Mouse (Mus musculus) midbrain, embryonic 14.5 days (tissue): ENCODE data around the gene Pidd1. TPM values are rescaled to one million over a fixed set of nuclear protein-coding genes. Genes with fewer than 3 reads are reported as not detected.

Source experiments
- ATAC-seq: fragments of 200-750 bp; cut with Nextera tagmentation; 2 replicates; pipeline ENCODE4 v1.8.0; 2017; ENCODE audit warnings: moderate number of reproducible peaks, moderate library complexity; ENCODE audit not compliant: low FRiP score, low TSS enrichment
- DNase-seq: peaks from one replicate; pipeline ENCODE4 v3.0.0-alpha.2; 2015
- H3K27ac ChIP-seq: fragments of 300-500 bp; sonication (generic); replicated peaks from 2 replicates; pipeline ENCODE4 v1.5.1; 2014; ENCODE audit warnings: mild to moderate bottlenecking, low read depth, low read length, moderate library complexity
- H3K27me3 ChIP-seq: fragments of 300-500 bp; sonication (generic); 2 replicates; pipeline ENCODE4 v1.6.1; 2014; ENCODE audit warnings: low read length, control low read depth, mixed read lengths; ENCODE audit not compliant: control insufficient read depth, insufficient read depth
- H3K36me3 ChIP-seq: fragments of 300-500 bp; sonication (generic); 2 replicates; pipeline ENCODE4 v1.6.1; 2014; ENCODE audit warnings: low read length, control low read depth; ENCODE audit not compliant: control insufficient read depth, insufficient read depth
- H3K4me1 ChIP-seq: fragments of 300-500 bp; sonication (generic); 2 replicates; pipeline ENCODE4 v1.6.1; 2014; ENCODE audit warnings: mild to moderate bottlenecking, antibody characterized with exemption, low read length, control low read depth; ENCODE audit not compliant: control insufficient read depth, insufficient read depth
- H3K4me2 ChIP-seq: fragments of 300-500 bp; sonication (generic); 2 replicates; pipeline ENCODE4 v1.6.1; 2014; ENCODE audit warnings: mild to moderate bottlenecking, low read length, moderate library complexity
- H3K4me3 ChIP-seq: fragments of 300-500 bp; sonication (generic); replicated peaks from 2 replicates; pipeline ENCODE4 v1.5.1; 2014; ENCODE audit warnings: low read depth, low read length
- H3K9ac ChIP-seq: fragments of 300-500 bp; sonication (generic); replicated peaks from 2 replicates; pipeline ENCODE4 v1.6.1; 2014; ENCODE audit warnings: mild to moderate bottlenecking, low read length, moderate library complexity
- H3K9me3 ChIP-seq: fragments of 300-500 bp; sonication (generic); 2 replicates; pipeline ENCODE4 v1.6.1; 2016; ENCODE audit warnings: low read length, control low read depth, mixed read lengths; ENCODE audit not compliant: control insufficient read depth
- WGBS: fragments of 180-500 bp; shearing (Covaris S2); extraction: QIAGEN DNeasy Blood & Tissue Kit; methylation state at CpG from one replicate; pipeline ENCODE4 v1.1.7; 2014; 5-methylcytosine and 5-hydroxymethylcytosine counted together
- polyA plus RNA-seq: library from polyadenylated mRNA; unstranded; fragments of >200 nt; fragmentation: Nextera tagmentation; extraction: Ambion mirVana; gene quantifications from 2 replicates; pipeline ENCODE4 v1.2.1, GENCODE M21; 2014

The Pidd1 gene
- polyA plus RNA-seq, 1 experiment from 2014 or later = 3.6 TPM

DNA sequence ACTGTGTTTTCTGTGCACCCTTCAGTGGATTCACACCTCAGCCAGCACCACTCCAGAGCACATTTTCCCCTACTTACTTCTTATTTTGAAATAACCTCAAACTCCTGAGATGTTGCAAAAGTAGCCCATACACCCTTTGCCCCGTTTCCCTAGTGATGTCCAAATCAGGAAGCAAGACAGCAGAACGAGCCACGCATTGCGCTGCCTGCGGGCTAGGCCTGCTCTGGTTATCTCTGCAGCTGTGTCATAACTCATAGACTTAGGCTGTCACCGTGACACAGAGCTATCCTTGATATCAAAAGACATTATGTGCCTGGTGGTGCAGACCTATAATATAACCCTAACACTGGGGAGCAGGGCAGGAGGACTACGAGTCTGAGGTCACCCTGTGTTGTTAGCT, 49.7 kb downstream of the Pidd1 start:
- Histone ChIP-seq H3K4me1 (peaks cover 13% of the 10 kb centered on the region), H3K36me3 (peaks cover 29% of the 10 kb centered on the region), H3K9ac (no peak overlapping the region), H3K9me3 (no peaks in the 10 kb centered on the region), H3K4me2 (no peak overlapping the region), H3K27ac (no peak overlapping the region), H3K27me3 (no peaks in the 10 kb centered on the region), H3K4me3 (no peak overlapping the region)
- DNase-seq (no peak), ATAC-seq (no peak)
- 91% methylated on average over 7 of the region's 7 CpGs for WGBS

GRCm38 (mm10) chr7:141392552-141393222, 51.1 kb downstream of the Pidd1 start:
- DNase-seq (no peak), ATAC-seq (peak; percentile 61)
- 38% methylated on average over 9 of the region's 9 CpGs for WGBS
- Histone ChIP-seq H3K4me3 (peak overlapping the region; percentile 65), H3K36me3 (peaks cover 14% of the 10 kb centered on the region), H3K27me3 (no peaks in the 10 kb centered on the region), H3K9me3 (no peaks in the 10 kb centered on the region), H3K4me1 (peaks cover 13% of the 10 kb centered on the region), H3K27ac (peak overlapping the region; percentile 66; the same call in 1 of the 2 replicates), H3K4me2 (peak overlapping the region; percentile 72), H3K9ac (peak overlapping the region; percentile 50)

DNA sequence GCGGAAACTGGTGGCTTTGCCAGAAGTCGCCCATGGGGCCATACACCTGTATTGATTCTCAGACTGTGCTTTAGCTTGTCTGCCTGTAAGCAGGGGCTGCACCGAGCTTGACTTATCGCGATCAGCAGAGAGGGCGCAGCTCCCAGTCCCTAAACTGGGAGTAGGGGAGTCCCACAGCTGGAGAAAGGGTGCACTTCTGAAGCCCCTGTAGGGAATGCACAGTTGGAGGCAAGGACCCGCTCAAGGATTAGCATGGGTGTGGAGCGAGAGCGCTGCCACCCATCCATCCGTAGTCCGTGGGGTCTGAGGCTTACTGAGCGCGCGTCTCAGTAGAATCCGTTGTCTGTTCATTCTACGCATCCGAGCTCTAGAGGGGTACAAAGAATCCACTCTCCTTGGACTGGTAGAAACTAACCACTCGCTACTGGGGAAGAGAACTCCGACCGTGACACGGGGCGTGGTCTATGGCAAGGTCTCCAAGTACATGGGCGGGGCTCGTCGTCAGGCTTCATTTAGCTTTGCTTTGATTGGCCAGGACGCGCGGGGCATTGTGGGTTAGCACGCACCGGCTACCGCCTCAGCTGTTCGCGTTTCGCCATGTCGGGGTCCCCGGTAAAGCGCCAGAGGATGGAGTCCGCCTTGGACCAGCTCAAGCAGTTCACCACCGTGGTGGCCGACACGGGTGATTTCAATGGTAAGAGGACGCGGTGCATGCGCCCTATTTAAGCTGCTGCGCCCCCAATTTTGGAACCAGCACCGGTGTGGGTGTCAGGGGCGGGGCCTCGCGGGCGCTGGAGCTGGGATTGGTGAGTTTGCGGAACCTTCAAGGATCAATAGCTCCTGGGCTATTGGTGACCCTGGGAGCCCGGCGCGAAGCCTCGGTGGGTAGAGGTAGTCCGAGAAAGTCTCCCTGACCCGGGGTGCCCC, 51.9 kb downstream of the Pidd1 start, which contains the start of gene Taldo1:
Taldo1 (plus strand) TSS at position 575 of the 927 bp plus-strand sequence.
- ATAC-seq = peak; percentile 96
- H3K9me3 ChIP-seq = no peaks in the 10 kb centered on the region
- H3K27ac ChIP-seq = peak within 1 kb of the TSS; percentile 66
- H3K27me3 ChIP-seq = no peaks in the 10 kb centered on the region
- H3K36me3 ChIP-seq = peaks cover 10% of the 10 kb centered on the region
- peak; percentile 97 for DNase-seq
- H3K4me2 ChIP-seq = peak within 1 kb of the TSS; percentile 72
- under 1% methylated on average over 57 of the region's 57 CpGs for WGBS
- peak within 1 kb of the TSS; percentile 65 for H3K4me3 ChIP-seq
- peaks cover 13% of the 10 kb centered on the region for H3K4me1 ChIP-seq
- peak within 1 kb of the TSS; percentile 50 for H3K9ac ChIP-seq

- 58% methylated on average over 9 of the region's 9 CpGs for WGBS
Observed at GRCm38 (mm10) chr7:141390326-141391259, 53.2 kb downstream of the Pidd1 start.

DNA sequence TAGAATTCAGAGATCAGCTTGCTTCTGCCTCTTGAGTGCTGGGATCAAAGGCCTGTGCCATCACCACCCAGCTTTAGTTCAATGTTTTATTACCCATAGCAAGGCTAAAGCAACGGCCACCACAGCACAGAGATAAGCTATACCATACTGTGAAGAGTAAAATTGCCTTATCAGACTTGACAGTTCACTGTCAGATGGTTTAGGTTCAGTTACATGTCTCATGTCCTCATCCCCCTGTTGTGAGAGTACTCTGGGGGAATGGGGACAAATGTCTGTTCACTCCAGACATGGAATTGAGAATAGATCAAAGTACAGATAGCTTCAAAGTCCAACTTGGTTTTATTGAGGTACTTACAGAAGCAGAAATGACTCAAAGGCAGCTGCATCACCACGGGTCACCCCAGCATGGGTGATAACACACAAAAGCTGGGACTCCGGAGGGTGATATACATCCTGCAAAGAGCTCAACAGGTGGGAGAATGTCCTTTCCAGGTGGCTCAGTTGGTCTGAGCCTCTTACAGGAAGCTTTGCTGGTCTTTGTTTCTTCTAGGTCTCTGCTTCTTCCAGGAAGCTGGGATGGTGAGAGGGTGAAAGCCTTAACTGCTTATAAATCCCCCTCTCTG, 55.2 kb downstream of the Pidd1 start:
- Histone ChIP-seq H3K9ac (no peak overlapping the region), H3K4me2 (no peak overlapping the region), H3K4me1 (peaks cover 13% of the 10 kb centered on the region), H3K4me3 (no peak overlapping the region), H3K27ac (no peak overlapping the region), H3K27me3 (no peaks in the 10 kb centered on the region), H3K9me3 (no peaks in the 10 kb centered on the region), H3K36me3 (no peaks in the 10 kb centered on the region)
- DNase-seq (no peak), ATAC-seq (no peak)
- 52% methylated on average over 3 of the region's 3 CpGs for WGBS

More at GRCm38 (mm10) chr7:141390326-141391259, 53.2 kb downstream of the Pidd1 start:
- Histone ChIP-seq H3K4me3 (peak overlapping the region; percentile 65; the same call in 1 of the 2 replicates), H3K27me3 (no peaks in the 10 kb centered on the region), H3K4me2 (no peak overlapping the region), H3K4me1 (peaks cover 13% of the 10 kb centered on the region), H3K36me3 (no peaks in the 10 kb centered on the region), H3K27ac (no peak overlapping the region), H3K9me3 (no peaks in the 10 kb centered on the region), H3K9ac (no peak overlapping the region)
- DNase-seq (no peak), ATAC-seq (no peak)

Other genes with a start within 250 kb of the Pidd1 start
- gene Lrrc56, start 249.9 kb downstream of the Pidd1 start, polyA plus RNA-seq = 9.0 and 9.8 TPM in 2 replicates
- 0.88 and 1.1 TPM in 2 replicates for gene Lmntd2, start 229.9 kb downstream of the Pidd1 start, polyA plus RNA-seq
- 25.9 and 27.2 TPM in 2 replicates for gene Rassf7, start 228.2 kb downstream of the Pidd1 start, polyA plus RNA-seq
- 60.1 and 77.5 TPM in 2 replicates for gene Phrf1, start 215.2 kb downstream of the Pidd1 start, polyA plus RNA-seq
- 1.1 and 9.2 TPM in 2 replicates for gene Irf7, start 177.5 kb downstream of the Pidd1 start, polyA plus RNA-seq
- not detected in 2 replicates for gene Cdhr5, start 167.2 kb downstream of the Pidd1 start, polyA plus RNA-seq
- 0.49 and 1.3 TPM in 2 replicates for gene Sct, start 164.9 kb downstream of the Pidd1 start, polyA plus RNA-seq
- gene Drd4, start 152.0 kb downstream of the Pidd1 start, polyA plus RNA-seq = 0.53 and 0.54 TPM in 2 replicates
- 180 and 207 TPM in 2 replicates for gene Deaf1, start 116.3 kb downstream of the Pidd1 start, polyA plus RNA-seq
- gene Tmem80, start 116.3 kb downstream of the Pidd1 start, polyA plus RNA-seq = 38.6 and 48.9 TPM in 2 replicates
- 0.19 and 0.50 TPM in 2 replicates for gene Eps8l2, start 105.1 kb downstream of the Pidd1 start, polyA plus RNA-seq
- 312 and 318 TPM in 2 replicates for gene Taldo1, start 51.8 kb downstream of the Pidd1 start, polyA plus RNA-seq
- 48.3 and 49.3 TPM in 2 replicates for gene Gatd1, start 29.9 kb downstream of the Pidd1 start, polyA plus RNA-seq
- 25.7 and 79.2 TPM in 2 replicates for gene Cend1, start 14.5 kb downstream of the Pidd1 start, polyA plus RNA-seq
- gene Slc25a22, start 6.1 kb downstream of the Pidd1 start, polyA plus RNA-seq = 82.9 and 84.3 TPM in 2 replicates
- gene Rplp2, start 3.3 kb upstream of the Pidd1 start, polyA plus RNA-seq = 772 and 804 TPM in 2 replicates
- gene Pnpla2, start 11.2 kb upstream of the Pidd1 start, polyA plus RNA-seq = 15.8 and 15.9 TPM in 2 replicates
- gene Cracr2b, start 17.1 kb upstream of the Pidd1 start, polyA plus RNA-seq = 3.8 and 4.6 TPM in 2 replicates
- 43.8 and 44.1 TPM in 2 replicates for gene Cd151, start 23.4 kb upstream of the Pidd1 start, polyA plus RNA-seq
- gene Polr2l, start 31.1 kb upstream of the Pidd1 start, polyA plus RNA-seq = 75.1 and 93.3 TPM in 2 replicates
- gene Tspan4, start 31.2 kb upstream of the Pidd1 start, polyA plus RNA-seq = 35.2 and 36.4 TPM in 2 replicates
- gene Chid1, start 95.8 kb upstream of the Pidd1 start, polyA plus RNA-seq = 37.9 and 40.2 TPM in 2 replicates
- gene Ap2a2, start 118.1 kb upstream of the Pidd1 start, polyA plus RNA-seq = 95.4 and 103 TPM in 2 replicates
- 0.15 and 0.29 TPM in 2 replicates for gene Muc6, start 211.3 kb upstream of the Pidd1 start, polyA plus RNA-seq
- gene Muc2, start 246.3 kb upstream of the Pidd1 start, polyA plus RNA-seq = 0.18 and 0.46 TPM in 2 replicates